Mouse (Mus musculus) forebrain, embryonic 15.5 days (tissue): ENCODE data around the gene Cep135. TPM values are rescaled to one million over a fixed set of nuclear protein-coding genes. Genes with fewer than 3 reads are reported as not detected.

Source experiments
- ATAC-seq: fragments of 200-750 bp; cut with Nextera tagmentation; replicated peaks from 2 replicates; pipeline ENCODE4 v1.8.0; 2017; ENCODE audit warnings: mild to moderate bottlenecking, moderate TSS enrichment, moderate library complexity
- H3K27ac ChIP-seq: fragments of 300-500 bp; sonication (generic); replicated peaks from 2 replicates; pipeline ENCODE4 v1.5.1; 2015; ENCODE audit warnings: mild to moderate bottlenecking, inconsistent platforms
- H3K27me3 ChIP-seq: fragments of 300-500 bp; sonication (generic); 2 replicates; pipeline ENCODE4 v1.6.1; 2015; ENCODE audit warnings: inconsistent platforms
- H3K36me3 ChIP-seq: fragments of 300-500 bp; sonication (generic); 2 replicates; pipeline ENCODE4 v1.6.1; 2015; ENCODE audit warnings: mild to moderate bottlenecking, inconsistent platforms
- H3K4me1 ChIP-seq: fragments of 300-500 bp; sonication (generic); 2 replicates; pipeline ENCODE4 v1.6.1; 2015; ENCODE audit warnings: inconsistent platforms
- H3K4me2 ChIP-seq: fragments of 300-500 bp; sonication (generic); replicated peaks from 2 replicates; pipeline ENCODE4 v1.6.1; 2015; ENCODE audit warnings: mild to moderate bottlenecking, inconsistent platforms
- H3K4me3 ChIP-seq: fragments of 300-500 bp; sonication (generic); 2 replicates; pipeline ENCODE4 v1.5.1; 2015; ENCODE audit warnings: mild to moderate bottlenecking, inconsistent platforms
- H3K9ac ChIP-seq: fragments of 300-500 bp; sonication (generic); replicated peaks from 2 replicates; pipeline ENCODE4 v1.6.1; 2015; ENCODE audit warnings: mild to moderate bottlenecking, inconsistent platforms
- H3K9me3 ChIP-seq: fragments of 300-500 bp; sonication (generic); 2 replicates; pipeline ENCODE4 v1.6.1; 2016; ENCODE audit warnings: inconsistent platforms
- WGBS: fragments of 180-500 bp; shearing (Covaris S2); methylation state at CpG from one replicate; pipeline ENCODE4 v1.1.7; 2015; ENCODE audit warnings: mixed read lengths; 5-methylcytosine and 5-hydroxymethylcytosine counted together
- polyA plus RNA-seq: library from polyadenylated mRNA; unstranded; fragments of >200 nt; fragmentation: Nextera tagmentation; extraction: Ambion mirVana; gene quantifications from 2 replicates; pipeline ENCODE4 v1.2.1, GENCODE M21; 2015

Cep135 gene
- polyA plus RNA-seq, 1 experiment from 2014 or later, result 5.3 TPM

- H3K4me2 ChIP-seq, result no peak overlapping the region
- no peak for ATAC-seq
- peaks cover 7% of the 10 kb centered on the region; the same call in 1 of the 2 replicates for H3K36me3 ChIP-seq
- H3K4me3 ChIP-seq, result no peak overlapping the region
- H3K9me3 ChIP-seq, result no peaks in the 10 kb centered on the region
- H3K27ac ChIP-seq, result no peak overlapping the region
- H3K4me1 ChIP-seq, result no peaks in the 10 kb centered on the region; the same call in none of the 2 replicates
- no peaks in the 10 kb centered on the region for H3K27me3 ChIP-seq
- no peak overlapping the region for H3K9ac ChIP-seq
- 83% methylated on average over 5 of the region's 5 CpGs for WGBS
Measured at GRCm38 (mm10) chr5:76691251-76691650, 102.8 kb downstream of the Cep135 start.

- WGBS, result 78% methylated on average over 12 of the region's 12 CpGs
- H3K27me3 ChIP-seq, result no peaks in the 10 kb centered on the region
- no peak overlapping the region for H3K9ac ChIP-seq
- peaks cover 7% of the 10 kb centered on the region; the same call in 1 of the 2 replicates for H3K36me3 ChIP-seq
- no peak for ATAC-seq
- no peak overlapping the region for H3K4me3 ChIP-seq
- no peak overlapping the region for H3K4me2 ChIP-seq
- no peak overlapping the region for H3K27ac ChIP-seq
- no peaks in the 10 kb centered on the region for H3K9me3 ChIP-seq
- no peaks in the 10 kb centered on the region; the same call in none of the 2 replicates for H3K4me1 ChIP-seq
Measured at GRCm38 (mm10) chr5:76691706-76692424, 103.4 kb downstream of the Cep135 start.

Other genes with a start within 250 kb of the Cep135 start
- gene Nmu, start 224.9 kb upstream of the Cep135 start, polyA plus RNA-seq, result 0.42 TPM in 1 of 2 replicates, not detected in the other
- not detected in 2 replicates for gene Gm7271, start 104.7 kb upstream of the Cep135 start, polyA plus RNA-seq
- gene Exoc1, start 59.4 kb upstream of the Cep135 start, polyA plus RNA-seq, result 61.4 and 63.6 TPM in 2 replicates
- gene C530008M17Rik, start 67.8 kb downstream of the Cep135 start, polyA plus RNA-seq, result 84.9 and 94.2 TPM in 2 replicates